Mouse (Mus musculus) heart, postnatal 0 days (tissue): Measurements from ENCODE around the gene Sod2.
"Not testable (repeated sequence)": the region's sequence is repeated elsewhere in the genome, so short reads cannot be mapped to it uniquely, and the experiment has no call there.

ENCODE experiments used
- CTCF ChIP-seq: IDR thresholded peaks from 2 replicates; pipeline ENCODE4 v1.5.1; 2016; ENCODE audit warnings: antibody characterized with exemption, control low read depth, low read depth
- EP300 ChIP-seq: IDR thresholded peaks from 2 replicates; pipeline ENCODE4 v1.6.1; 2016; ENCODE audit warnings: antibody characterized with exemption, low read depth

GRCm38 (mm10) chr17:13069227-13069626 is 62.6 kb downstream of the Sod2 start:
- TF ChIP-seq EP300, CTCF: not testable (repeated sequence)
